Mouse (Mus musculus) CH12.LX (cell line): Measurements from ENCODE around the gene Mapkapk2.

ENCODE experiments used
- CTCF ChIP-seq, 2 experiments: IDR thresholded peaks in 1 of 2; conservative IDR thresholded peaks in 1 of 2; 2 replicates each; pipeline ENCODE4 v1.5.1; 2011 to 2012; ENCODE audit warnings: low read depth in 2 of 2, low read length in 2 of 2, improper control_type of control experiment in 1 of 2, inconsistent platforms in 1 of 2, mild to moderate bottlenecking in 1 of 2, moderate library complexity in 1 of 2
- EP300 ChIP-seq: IDR thresholded peaks from 2 replicates; pipeline ENCODE4 v1.6.1; 2011; ENCODE audit warnings: low read length, improper control_type of control experiment
- ETS1 ChIP-seq: conservative IDR thresholded peaks from 2 replicates; pipeline ENCODE4 v1.6.1; 2012; ENCODE audit warnings: low read depth, mild to moderate bottlenecking, inconsistent platforms, low read length, improper control_type of control experiment, moderate library complexity
- IRF4 ChIP-seq: IDR thresholded peaks from 2 replicates; pipeline ENCODE4 v1.6.1; 2014; ENCODE audit warnings: low read depth, mild to moderate bottlenecking, inconsistent platforms, low read length, improper control_type of control experiment
- MAX ChIP-seq: IDR thresholded peaks from 2 replicates; pipeline ENCODE4 v1.6.1; 2011; ENCODE audit warnings: low read length, improper control_type of control experiment
- POLR2A ChIP-seq: IDR thresholded peaks from 2 replicates; pipeline ENCODE4 v1.6.1; 2011; ENCODE audit warnings: low read depth, mild to moderate bottlenecking, improper control_type of control experiment, low read length
- SIN3A ChIP-seq: IDR thresholded peaks from 2 replicates; pipeline ENCODE4 v1.6.1; 2012; ENCODE audit warnings: low read length, improper control_type of control experiment, inconsistent platforms
- USF1 ChIP-seq: IDR thresholded peaks from 2 replicates; pipeline ENCODE4 v1.6.1; 2014; ENCODE audit warnings: low read depth, mild to moderate bottlenecking, inconsistent platforms, low read length, improper control_type of control experiment
- ZKSCAN1 ChIP-seq: IDR thresholded peaks from 2 replicates; pipeline ENCODE4 v1.6.1; 2012; ENCODE audit warnings: low read depth, inconsistent platforms, low read length, improper control_type of control experiment, borderline replicate concordance

DNA sequence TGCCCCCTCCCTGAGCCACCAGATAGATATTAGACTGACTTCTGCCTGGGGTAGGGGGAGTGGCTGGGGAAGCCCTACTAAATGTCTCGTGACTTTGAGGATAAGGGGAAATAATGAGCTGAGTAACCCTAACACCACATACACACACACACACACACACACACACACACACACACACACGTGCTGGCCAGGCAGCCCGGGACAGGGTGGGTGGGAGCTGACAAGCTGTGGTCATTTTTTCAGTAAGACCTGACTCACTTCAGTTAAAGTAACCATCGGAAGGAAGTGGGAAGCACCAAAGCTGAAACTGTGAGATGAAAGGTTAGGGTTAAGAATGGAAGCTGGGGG, 71.8 kb downstream of the Mapkapk2 start:
- TF ChIP-seq CTCF (conservative IDR thresholded peaks at IDR 0.05 in 1 of 2, IDR thresholded peaks at IDR 0.05 in 1 of 2; ENCODE audit: low read depth in 2 of 2, low read length in 2 of 2) (no peak), EP300 (no peak), POLR2A (no peak), MAX (peak; percentile 25; the same call in 1 of the 2 replicates), IRF4 (peak; percentile 26; the same call in 1 of the 2 replicates), ZKSCAN1 (no peak), USF1 (no peak), ETS1 (peak; percentile 91), SIN3A (peak; percentile 33; the same call in 1 of the 2 replicates)
